Mouse (Mus musculus) stomach, embryonic 16.5 days (tissue): ENCODE data around the gene Sirt5. TPM values are rescaled to one million over a fixed set of nuclear protein-coding genes. Genes with fewer than 3 reads are reported as not detected.

Source experiments
- ATAC-seq: fragments of 200-750 bp; cut with Nextera tagmentation; 2 replicates; pipeline ENCODE4 v1.8.0; 2017; ENCODE audit warnings: moderate number of reproducible peaks, moderate TSS enrichment; ENCODE audit not compliant: insufficient read depth, low FRiP score
- H3K27ac ChIP-seq: fragments of 300-500 bp; sonication (generic); 2 replicates; pipeline ENCODE4 v1.5.1; 2014; ENCODE audit warnings: low read length
- H3K27me3 ChIP-seq: fragments of 300-500 bp; sonication (generic); 2 replicates; pipeline ENCODE4 v1.6.1; 2014; ENCODE audit warnings: low read length, control low read depth, mixed read lengths; ENCODE audit not compliant: control insufficient read depth, insufficient read depth
- H3K36me3 ChIP-seq: fragments of 300-500 bp; sonication (generic); 2 replicates; pipeline ENCODE4 v1.6.1; 2014; ENCODE audit warnings: low read length; ENCODE audit not compliant: control insufficient read depth, insufficient read depth
- H3K4me1 ChIP-seq: fragments of 300-500 bp; sonication (generic); 2 replicates; pipeline ENCODE4 v1.6.1; 2014; ENCODE audit warnings: low read length, control low read depth, mixed read lengths; ENCODE audit not compliant: control insufficient read depth, insufficient read depth
- H3K4me2 ChIP-seq: fragments of 300-500 bp; sonication (generic); 2 replicates; pipeline ENCODE4 v1.6.1; 2014; ENCODE audit warnings: low read depth, low read length, mixed read lengths
- H3K4me3 ChIP-seq: fragments of 300-500 bp; sonication (generic); replicated peaks from 2 replicates; pipeline ENCODE4 v1.5.1; 2014; ENCODE audit warnings: mild to moderate bottlenecking, low read length
- H3K9ac ChIP-seq: fragments of 300-500 bp; sonication (generic); 2 replicates; pipeline ENCODE4 v1.6.1; 2014; ENCODE audit warnings: low read length
- H3K9me3 ChIP-seq: fragments of 300-500 bp; sonication (generic); replicated peaks from 2 replicates; pipeline ENCODE4 v1.6.1; 2016; ENCODE audit warnings: low read length, control low read depth; ENCODE audit not compliant: control insufficient read depth
- WGBS: fragments of 180-500 bp; shearing (Covaris S2); extraction: QIAGEN DNeasy Blood & Tissue Kit; methylation state at CpG from one replicate; pipeline ENCODE4 v1.1.7; 2014; 5-methylcytosine and 5-hydroxymethylcytosine counted together
- polyA plus RNA-seq: library from polyadenylated mRNA; unstranded; fragments of >200 nt; fragmentation: Nextera tagmentation; extraction: Ambion mirVana; gene quantifications from 2 replicates; pipeline ENCODE4 v1.2.1, GENCODE M21; 2015

The Sirt5 gene
- polyA plus RNA-seq, 1 experiment from 2014 or later: 18.5 TPM

DNA sequence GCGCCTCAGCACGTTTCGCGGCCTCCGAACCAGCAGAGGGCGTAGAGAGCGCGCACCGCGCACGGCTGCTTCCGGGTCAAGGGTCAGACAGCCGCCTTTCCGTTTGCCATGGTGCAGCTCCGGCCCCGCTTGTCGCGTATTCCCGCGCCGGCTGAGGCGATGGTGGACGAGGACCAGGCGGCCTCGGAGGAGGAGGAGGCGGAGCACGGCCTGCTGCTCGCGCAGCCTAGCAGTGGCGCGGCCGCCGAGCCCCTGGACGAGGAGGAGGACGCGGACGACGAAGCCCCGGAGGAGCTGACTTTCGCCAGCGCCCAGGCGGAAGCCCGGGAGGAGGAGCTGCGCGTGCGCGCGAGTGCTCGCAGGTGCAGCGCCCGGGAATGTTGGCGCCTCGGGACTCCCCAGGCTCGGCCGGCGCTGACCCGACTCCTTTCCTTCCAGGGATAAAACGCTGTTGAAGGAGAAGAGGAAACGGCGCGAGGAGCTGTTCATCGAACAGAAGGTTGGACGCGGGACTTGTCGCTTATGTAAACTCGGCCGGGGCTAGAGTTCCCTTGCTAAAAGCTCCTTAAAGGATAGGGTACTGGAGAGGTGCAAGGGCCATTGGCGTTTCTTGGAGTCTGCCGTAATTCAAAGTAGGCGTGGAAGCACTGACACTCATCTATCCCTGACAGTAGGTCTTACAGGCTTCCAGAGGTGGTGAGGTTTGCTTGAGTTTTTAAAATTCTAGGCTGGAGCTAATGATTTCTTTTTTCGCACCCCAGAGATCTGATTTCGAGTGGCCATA, 33.2 kb downstream of the Sirt5 start, which contains the start of gene Nol7:
Gene Nol7 (plus strand): TSS at position 94 of the 784 bp plus-strand sequence.
- Histone ChIP-seq H3K4me3 (peak within 1 kb of the TSS; percentile 79), H3K4me1 (peaks cover 11% of the 10 kb centered on the region), H3K4me2 (peak within 1 kb of the TSS; percentile 68), H3K36me3 (peaks cover 8% of the 10 kb centered on the region; the same call in 1 of the 2 replicates), H3K27ac (peak within 1 kb of the TSS; percentile 92), H3K27me3 (no peaks in the 10 kb centered on the region), H3K9ac (peak within 1 kb of the TSS; percentile 86), H3K9me3 (no peaks in the 10 kb centered on the region)
- WGBS: under 1% methylated on average over 72 of the region's 72 CpGs
- ATAC-seq: peak; percentile 94

DNA sequence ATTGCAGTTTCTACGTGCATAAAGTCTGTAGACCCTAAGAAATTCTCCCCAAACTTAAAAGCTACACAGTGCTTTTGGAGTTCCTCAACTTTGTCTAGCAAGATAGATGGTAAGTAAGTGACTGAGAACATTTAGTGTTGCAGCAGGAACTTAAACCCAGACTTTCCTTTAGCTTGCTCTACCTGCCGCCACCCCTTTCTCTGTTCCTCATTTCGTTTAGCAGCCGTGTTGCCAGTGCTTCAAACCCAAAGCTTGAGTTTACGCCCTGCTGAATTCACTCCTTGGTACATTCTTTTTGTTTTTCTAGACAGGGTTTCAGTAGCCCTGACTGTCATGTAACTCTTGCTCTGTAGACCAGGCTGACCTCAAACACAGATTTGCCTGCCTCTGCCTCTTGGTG, 34.3 kb downstream of the Sirt5 start:
- H3K4me3 ChIP-seq: 0 out of 2 replicates have a peak overlapping the region, but pooled peaks have one; percentile 79
- H3K4me1 ChIP-seq: peaks cover 11% of the 10 kb centered on the region
- H3K4me2 ChIP-seq: peak overlapping the region; percentile 68
- ATAC-seq: no peak
- H3K9me3 ChIP-seq: no peaks in the 10 kb centered on the region
- no peak overlapping the region for H3K9ac ChIP-seq
- H3K27me3 ChIP-seq: no peaks in the 10 kb centered on the region
- peaks cover 8% of the 10 kb centered on the region; the same call in 1 of the 2 replicates for H3K36me3 ChIP-seq
- H3K27ac ChIP-seq: no peak overlapping the region
- 83% methylated on average over 5 of the region's 5 CpGs for WGBS

DNA sequence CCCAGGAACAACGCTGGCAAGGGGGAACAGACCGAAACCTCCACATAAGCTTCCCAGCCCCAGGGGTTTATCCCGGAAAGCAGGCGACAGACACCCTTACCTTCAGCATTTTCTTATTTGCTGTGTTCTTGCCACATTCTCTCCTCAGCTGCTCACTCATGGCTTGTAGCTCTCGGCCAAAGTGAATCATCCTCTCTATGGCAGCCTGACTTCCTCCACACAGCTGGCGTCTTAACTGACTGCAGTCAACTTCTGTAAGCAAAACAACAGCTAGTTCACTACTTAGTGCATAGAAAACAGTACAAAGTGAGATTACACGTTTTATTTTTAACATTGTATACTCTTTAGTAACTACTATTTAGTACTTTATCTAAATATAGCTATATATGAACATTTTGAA, 47.0 kb downstream of the Sirt5 start:
- Histone ChIP-seq H3K4me3 (no peak overlapping the region), H3K9me3 (no peaks in the 10 kb centered on the region), H3K4me1 (no peaks in the 10 kb centered on the region), H3K36me3 (peaks cover 14% of the 10 kb centered on the region), H3K27me3 (no peaks in the 10 kb centered on the region), H3K27ac (no peak overlapping the region), H3K4me2 (no peak overlapping the region), H3K9ac (no peak overlapping the region)
- ATAC-seq: no peak
- WGBS: 87% methylated on average over 7 of the region's 7 CpGs

DNA sequence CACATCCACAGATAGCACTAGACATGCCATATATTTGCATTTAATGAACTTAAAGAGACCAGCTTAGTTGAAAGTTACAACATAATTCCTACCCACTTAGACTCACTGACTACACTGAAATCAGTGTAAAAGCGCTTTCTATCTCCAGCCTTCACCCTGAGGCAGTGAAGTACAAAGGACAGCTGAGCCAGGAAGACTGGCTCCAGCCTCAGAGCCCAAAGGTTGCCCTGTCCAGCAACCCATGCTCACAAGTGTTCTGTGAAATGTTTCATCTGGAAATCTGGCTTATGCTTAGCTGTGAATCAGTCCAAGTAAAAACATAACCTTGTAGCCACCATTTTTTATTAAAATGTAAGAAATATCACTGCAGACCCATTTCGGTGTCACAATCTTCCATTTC, 48.3 kb downstream of the Sirt5 start:
- ATAC-seq: no peak
- no peak overlapping the region for H3K4me3 ChIP-seq
- WGBS: 95% methylated on average over 2 of the region's 2 CpGs
- no peak overlapping the region for H3K27ac ChIP-seq
- no peaks in the 10 kb centered on the region for H3K27me3 ChIP-seq
- no peak overlapping the region for H3K9ac ChIP-seq
- no peaks in the 10 kb centered on the region for H3K9me3 ChIP-seq
- no peaks in the 10 kb centered on the region for H3K4me1 ChIP-seq
- H3K36me3 ChIP-seq: peaks cover 14% of the 10 kb centered on the region
- no peak overlapping the region for H3K4me2 ChIP-seq

DNA sequence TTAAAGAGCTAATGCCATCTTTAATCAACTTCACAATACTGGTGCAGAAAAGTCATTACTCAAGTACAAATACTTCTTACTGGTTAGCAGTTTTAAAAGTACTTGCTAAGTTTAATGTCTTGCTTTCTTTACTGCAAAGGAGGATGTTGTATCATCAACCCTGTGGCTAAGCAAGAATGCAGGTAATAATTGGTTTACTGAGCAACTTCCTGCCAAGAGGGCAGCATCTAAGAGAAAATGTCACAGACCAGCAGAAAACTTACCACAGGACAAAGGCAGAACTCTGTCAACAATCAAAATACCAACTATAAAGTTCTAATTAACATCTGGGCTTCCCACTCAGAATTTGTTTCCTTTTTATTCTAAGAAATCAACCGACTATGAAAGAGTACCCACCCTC, 50.0 kb downstream of the Sirt5 start:
- Histone ChIP-seq H3K4me2 (no peak overlapping the region), H3K4me3 (no peak overlapping the region), H3K27me3 (no peaks in the 10 kb centered on the region), H3K36me3 (peaks cover 21% of the 10 kb centered on the region), H3K4me1 (no peaks in the 10 kb centered on the region), H3K27ac (no peak overlapping the region), H3K9me3 (no peaks in the 10 kb centered on the region), H3K9ac (no peak overlapping the region)
- 78% methylated on average over 1 of the region's 1 CpGs for WGBS
- no peak for ATAC-seq

DNA sequence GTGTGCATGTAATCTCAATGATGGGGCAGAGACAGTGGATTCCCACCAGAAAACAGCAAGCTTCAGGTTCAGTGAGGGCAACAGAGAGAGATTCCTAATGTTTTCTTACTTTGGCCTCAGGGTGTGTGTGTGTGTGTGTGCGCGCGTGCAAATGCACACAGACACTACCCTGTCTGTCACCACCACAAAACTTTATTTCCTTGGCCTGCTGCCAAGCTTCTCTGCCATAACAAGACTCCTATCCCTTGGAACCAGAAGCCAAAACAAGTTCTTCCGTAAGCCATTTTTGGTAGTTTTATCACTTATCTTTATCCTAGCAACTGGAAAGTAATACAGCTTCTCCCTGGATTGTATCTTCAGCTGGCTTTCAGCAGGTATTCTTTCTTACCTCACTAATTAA, 63.1 kb downstream of the Sirt5 start:
- no peaks in the 10 kb centered on the region for H3K4me1 ChIP-seq
- ATAC-seq: no peak
- H3K27ac ChIP-seq: no peak overlapping the region
- H3K4me3 ChIP-seq: no peak overlapping the region
- H3K4me2 ChIP-seq: no peak overlapping the region
- no peak overlapping the region for H3K9ac ChIP-seq
- WGBS: 95% methylated on average over 4 of the region's 4 CpGs
- H3K27me3 ChIP-seq: no peaks in the 10 kb centered on the region
- no peaks in the 10 kb centered on the region for H3K36me3 ChIP-seq
- no peaks in the 10 kb centered on the region for H3K9me3 ChIP-seq

DNA sequence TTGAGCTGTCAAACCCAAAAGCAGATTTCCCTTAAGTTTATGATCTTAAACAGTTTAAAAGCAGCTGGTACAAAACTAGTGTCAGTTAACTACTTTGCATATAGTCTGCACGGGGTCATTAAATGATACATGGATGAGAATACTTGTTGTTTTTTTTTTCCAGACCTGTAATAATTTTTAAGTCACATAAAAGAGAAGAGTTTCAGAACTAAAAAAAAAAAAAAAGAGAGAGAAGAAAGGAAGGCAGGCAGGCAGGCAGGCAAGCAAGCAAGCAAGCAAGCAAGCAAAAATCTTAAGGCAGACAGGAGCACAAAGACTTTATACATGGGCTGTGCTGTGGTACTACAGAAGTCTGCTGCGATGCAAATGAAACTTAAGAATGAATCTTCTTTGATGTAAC, 68.1 kb downstream of the Sirt5 start:
- Histone ChIP-seq H3K4me3 (no peak overlapping the region), H3K4me1 (peaks cover 2% of the 10 kb centered on the region; the same call in 1 of the 2 replicates), H3K4me2 (no peak overlapping the region), H3K36me3 (no peaks in the 10 kb centered on the region), H3K27me3 (no peaks in the 10 kb centered on the region), H3K9me3 (peaks cover 3% of the 10 kb centered on the region; the same call in 1 of the 2 replicates), H3K27ac (no peak overlapping the region), H3K9ac (no peak overlapping the region)
- WGBS: 84% methylated on average over 2 of the region's 2 CpGs
- no peak for ATAC-seq

DNA sequence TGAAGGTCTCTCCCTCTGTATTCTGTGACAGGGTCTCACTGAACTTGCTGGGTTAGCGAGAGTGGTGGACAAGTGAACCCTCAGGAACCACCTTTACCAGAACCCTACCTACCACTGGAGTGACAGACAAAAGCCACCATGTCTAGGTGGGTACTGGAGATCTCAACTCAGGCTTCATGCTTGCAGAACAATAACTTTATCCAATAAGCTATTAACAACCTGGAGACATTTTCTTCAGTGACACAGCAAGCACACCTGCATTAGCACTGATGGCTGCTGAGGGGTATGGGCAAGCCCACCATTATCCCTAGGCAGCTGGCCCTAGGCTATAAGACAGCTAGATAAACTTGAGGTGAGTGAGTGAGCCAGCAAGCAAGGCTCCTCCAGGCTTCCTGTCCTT, 75.1 kb downstream of the Sirt5 start:
- Histone ChIP-seq H3K4me3 (no peak overlapping the region), H3K4me2 (no peak overlapping the region), H3K4me1 (0 out of 2 replicates have a peak, but pooled peaks cover 5% of the 10 kb centered on the region), H3K27me3 (no peaks in the 10 kb centered on the region), H3K9me3 (peaks cover 3% of the 10 kb centered on the region; the same call in 1 of the 2 replicates), H3K36me3 (no peaks in the 10 kb centered on the region), H3K27ac (no peak overlapping the region), H3K9ac (no peak overlapping the region)
- ATAC-seq: no peak
- 90% methylated on average over 1 of the region's 1 CpGs for WGBS

DNA sequence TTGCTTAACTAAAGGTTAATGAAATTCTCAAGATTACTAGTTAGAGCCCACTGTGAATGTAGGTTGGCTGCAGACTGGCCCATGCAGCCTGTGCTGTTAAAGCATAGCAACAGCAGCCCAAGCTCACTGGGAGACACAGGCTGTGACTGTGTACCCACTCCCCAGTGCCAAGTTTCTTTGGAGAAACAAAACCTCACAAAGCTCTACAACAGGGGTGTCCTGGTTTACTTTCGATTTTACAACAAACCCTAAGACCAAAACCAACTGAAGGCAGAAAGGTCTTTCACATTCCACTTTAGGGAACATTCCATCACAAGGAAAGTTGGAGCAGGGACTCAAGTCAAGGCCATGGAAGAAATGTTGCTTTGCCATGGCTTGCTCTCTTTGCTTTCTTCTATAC, 77.3 kb downstream of the Sirt5 start:
- 78% methylated on average over 1 of the region's 1 CpGs for WGBS

More for the DNA sequence above, 77.3 kb downstream of the Sirt5 start:
- no peak overlapping the region for H3K27ac ChIP-seq
- H3K36me3 ChIP-seq: no peaks in the 10 kb centered on the region
- no peak overlapping the region for H3K9ac ChIP-seq
- H3K4me1 ChIP-seq: peaks cover 11% of the 10 kb centered on the region
- ATAC-seq: no peak
- H3K4me3 ChIP-seq: no peak overlapping the region
- no peak overlapping the region for H3K4me2 ChIP-seq
- no peaks in the 10 kb centered on the region for H3K27me3 ChIP-seq
- peaks cover 2% of the 10 kb centered on the region; the same call in 1 of the 2 replicates for H3K9me3 ChIP-seq
